Mouse (Mus musculus): ENCODE results near the gene Afap1l2.

Afap1l2 gene

DNA sequence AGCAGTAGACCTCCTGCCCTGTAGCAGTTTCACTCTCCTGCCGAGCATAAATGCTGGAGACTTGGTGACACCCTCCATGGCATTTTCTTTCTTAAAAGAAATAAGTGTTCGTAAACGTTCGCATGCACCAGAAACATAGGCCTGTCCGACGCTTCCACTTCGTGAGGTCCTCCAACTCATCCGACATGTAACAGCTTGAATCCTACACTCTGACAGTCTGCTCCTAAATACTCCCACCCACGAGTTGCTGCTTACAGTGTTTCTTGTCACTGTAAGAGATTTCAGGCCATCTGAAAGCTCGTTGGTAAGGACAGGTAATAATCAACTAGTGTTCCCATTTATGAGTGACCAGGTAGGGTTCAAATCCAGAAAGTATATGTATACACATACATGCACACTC, 120.1 kb downstream of the Afap1l2 start:
- no peak for DNase-seq (ENCODE audit: extremely low spot score)

DNA sequence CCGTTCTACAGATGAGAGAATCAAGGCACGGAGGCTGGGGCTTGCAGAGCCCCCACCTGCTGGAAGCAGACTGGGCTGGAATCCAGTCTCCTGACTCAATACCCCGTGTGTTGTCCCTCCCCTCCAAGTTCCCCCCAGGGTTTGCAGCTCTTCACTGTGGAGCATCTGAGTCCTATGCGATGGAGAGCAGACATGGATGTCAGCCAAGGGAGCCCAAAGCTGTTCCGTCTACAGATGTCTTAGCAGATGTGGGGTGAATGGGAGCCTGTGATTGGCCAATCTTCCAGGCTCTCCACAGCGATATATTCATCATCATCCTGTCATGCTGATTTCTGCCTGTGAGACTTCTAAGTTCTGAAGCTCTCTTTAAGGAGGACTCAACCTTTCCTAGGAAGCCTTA, 130.7 kb downstream of the Afap1l2 start:
- no peak for DNase-seq (ENCODE audit: extremely low spot score)

DNA sequence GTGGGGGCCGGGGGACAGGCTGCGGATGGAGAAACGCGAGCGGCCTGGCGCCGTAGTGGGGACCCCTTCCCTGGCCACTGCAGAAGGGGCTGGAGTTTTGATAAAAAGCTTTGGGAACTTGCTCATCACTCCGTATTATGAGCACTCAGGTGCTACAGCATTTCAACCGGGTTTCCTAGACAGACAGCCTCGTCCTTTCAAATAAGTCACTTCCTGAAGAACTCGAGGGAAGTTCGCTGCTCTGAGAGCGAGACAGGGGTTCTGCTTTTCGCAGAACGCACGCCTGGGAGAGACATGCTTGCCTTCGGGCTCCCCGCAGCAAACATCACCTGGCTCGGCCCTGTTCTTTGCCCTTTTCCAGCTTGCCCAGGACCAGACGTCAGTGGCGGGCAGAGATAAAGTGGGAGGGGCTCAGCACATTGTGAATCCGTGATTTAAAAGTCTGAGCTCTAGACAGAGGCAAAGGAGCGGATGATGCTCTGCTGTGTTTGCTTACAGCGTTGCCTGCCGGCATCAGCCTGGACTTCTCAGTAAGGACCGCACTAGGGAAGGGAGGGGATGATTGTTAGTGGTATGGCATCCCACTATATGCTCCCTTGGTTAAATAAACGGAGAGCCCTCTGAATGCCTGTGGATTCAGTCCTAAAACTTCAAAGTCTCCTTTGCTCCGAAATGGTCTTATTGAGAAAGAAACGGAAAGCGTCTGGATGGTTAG, 133.3 kb downstream of the Afap1l2 start:
- peak; percentile 44 for DNase-seq (ENCODE audit: extremely low spot score)

DNA sequence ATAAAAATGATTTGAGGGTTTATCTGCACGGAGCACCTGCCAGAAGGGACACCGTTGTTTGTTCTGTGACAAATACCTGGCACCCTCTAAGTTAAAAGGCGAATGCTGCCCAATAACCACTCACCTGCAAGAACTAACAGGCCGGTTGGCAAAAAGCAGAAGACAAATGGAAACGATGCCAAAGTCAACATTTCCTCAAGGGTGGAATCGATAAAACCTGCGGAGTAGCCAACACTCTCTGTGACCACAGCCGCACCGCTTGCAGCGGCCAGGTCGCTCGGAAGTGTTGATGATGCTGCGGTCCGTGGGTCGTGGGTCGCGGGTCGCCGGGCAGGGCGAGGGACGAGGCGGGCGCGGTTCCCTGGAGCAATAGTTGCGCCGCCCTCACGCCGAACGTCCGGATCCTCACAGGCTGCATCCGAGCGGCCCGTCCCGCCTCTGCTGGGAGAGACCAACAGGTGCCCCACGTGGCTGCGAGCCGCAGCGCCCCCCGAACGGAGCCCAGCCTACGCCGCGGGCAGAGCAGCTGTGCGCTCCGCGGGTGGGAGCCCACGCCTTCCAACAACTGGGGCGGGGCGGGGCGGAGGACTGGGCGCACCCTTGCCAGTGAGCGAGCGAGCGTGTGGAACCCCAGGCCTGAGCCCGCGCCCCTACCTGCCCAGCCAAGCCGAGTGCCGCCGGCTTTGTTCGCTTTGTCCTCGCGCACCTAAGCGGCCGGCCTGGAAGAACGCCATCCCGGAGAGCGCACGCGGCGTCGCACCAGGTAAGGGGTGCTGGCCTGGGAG, 134.0 kb downstream of the Afap1l2 start, which contains the start of gene Vwa2:
TSS of gene Vwa2 (plus strand) at position 434 of the 785 bp plus-strand sequence.
- peak; percentile 47 for DNase-seq (ENCODE audit: extremely low spot score)

DNA sequence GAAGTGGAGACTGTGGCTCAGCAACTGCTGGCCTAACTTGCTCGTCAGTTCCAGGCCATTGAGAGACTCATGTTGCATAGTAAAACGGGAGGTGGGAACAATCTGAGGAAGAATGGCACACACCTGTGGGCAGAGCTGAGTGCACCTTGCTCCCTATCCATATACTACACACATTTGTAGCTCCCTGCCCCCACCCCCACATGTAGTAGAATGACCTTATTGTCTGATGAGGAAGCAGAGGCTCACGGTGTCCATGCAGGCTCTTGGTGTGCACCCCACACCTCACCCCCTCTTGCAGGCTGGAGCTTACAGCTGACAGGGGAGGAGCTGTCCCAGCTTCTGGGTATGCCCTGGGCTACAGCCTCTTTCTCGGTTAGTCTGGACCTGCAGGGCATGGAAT, 140.3 kb downstream of the Afap1l2 start:
- DNase-seq (ENCODE audit: extremely low spot score), result no peak
